12 mouse cellular contexts compared by ENCODE assay signal in the genomic region with DNA sequence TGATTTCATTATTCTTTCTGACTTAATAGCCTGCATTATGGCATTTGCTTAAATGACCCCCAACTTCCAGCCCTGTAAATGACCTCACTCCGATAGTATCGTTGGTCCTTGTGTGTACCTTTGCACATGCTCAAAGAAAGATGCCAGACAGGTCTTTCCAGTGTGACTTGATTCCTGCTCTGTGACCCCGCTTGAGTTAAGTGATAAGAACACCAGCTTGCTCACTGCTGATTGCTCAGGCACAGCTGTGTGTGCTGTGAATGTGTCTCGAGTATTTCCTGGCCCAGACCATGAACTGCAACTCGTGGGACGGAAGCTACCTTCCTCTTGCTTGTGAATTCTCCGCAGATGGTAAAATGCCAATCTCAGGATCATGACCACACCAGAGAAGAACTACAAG. TPM values are rescaled to one million over a fixed set of nuclear protein-coding genes. Genes with fewer than 3 reads are reported as not detected.
DNase-seq lines count a peak whose midpoint lies in the region; ATAC-seq lines count a peak whose summit lies in the region.
"Had no signal": no experiment of that assay in that cellular context is flagged by ENCODE, and none has a peak within 500 bp of the region (broad histone marks: within the 10 kb centered on the region; RNA-seq: fewer than 3 reads in every experiment).

No protein-coding gene starts in this region.

- no peak for DNase-seq in heart, postnatal 36 days
- DNase-seq in MEL-GATA-1-ER (ENCODE audit: extremely low read depth, low read depth) = peak; percentile 47
- DNase-seq in kidney, postnatal 25 days = peak; percentile 15 to 48
- DNase-seq in lung, postnatal 14 days = peak; percentile 28
- DNase-seq in midbrain, embryonic 11.5 days (ENCODE audit: low spot score, missing footprints) = no peak
- no peak for DNase-seq in cerebellum, postnatal 36 days
- no peak for DNase-seq in left cerebral cortex, adult 11 months (ENCODE audit: low spot score)
- DNase-seq: embryo, embryonic 11 days; layer of hippocampus, postnatal 36 days had no signal

- peaks cover 71% of the 10 kb centered on the region for H3K4me1 ChIP-seq in heart, embryonic 12.5 days (replicated peaks)
- H3K4me1 ChIP-seq in midbrain, embryonic 11.5 days (ENCODE audit: control insufficient read depth, insufficient read depth, low read length) = peaks cover 32% of the 10 kb centered on the region

- H3K9me3 ChIP-seq in heart, embryonic 12.5 days (replicated peaks) = no peaks in the 10 kb centered on the region
- H3K9me3 ChIP-seq in midbrain, embryonic 11.5 days (ENCODE audit: control insufficient read depth, low read length) = no peaks in the 10 kb centered on the region
- H3K9me3 ChIP-seq: midbrain, embryonic 10.5 days had no signal

- H3K27me3 ChIP-seq in heart, embryonic 12.5 days (replicated peaks) = no peaks in the 10 kb centered on the region
- no peaks in the 10 kb centered on the region for H3K27me3 ChIP-seq in midbrain, embryonic 11.5 days (ENCODE audit: control insufficient read depth, insufficient read depth, low read length)

- peaks cover 20% of the 10 kb centered on the region for H3K36me3 ChIP-seq in heart, embryonic 12.5 days
- H3K36me3 ChIP-seq in midbrain, embryonic 11.5 days (ENCODE audit: control insufficient read depth, insufficient read depth, low read length) = peaks cover 7% of the 10 kb centered on the region

- WGBS in heart, embryonic 12.5 days = 33% methylated on average over 7 of the region's 7 CpGs
- WGBS in midbrain, embryonic 11.5 days = 90% methylated on average over 7 of the region's 7 CpGs

- H3K4me2 ChIP-seq in heart, embryonic 12.5 days = no peak overlapping the region
- H3K4me2 ChIP-seq in midbrain, embryonic 11.5 days = no peak overlapping the region

- peak overlapping the region; percentile 43; the same call in 1 of the 2 replicates for H3K27ac ChIP-seq in heart, embryonic 12.5 days (ENCODE audit: poor library complexity, severe bottlenecking)
- H3K27ac ChIP-seq in midbrain, embryonic 11.5 days (ENCODE audit: low read depth, low read length) = no peak overlapping the region
- H3K27ac ChIP-seq: heart, adult 2 months had no signal

- H3K4me3 ChIP-seq in heart, embryonic 12.5 days = no peak overlapping the region
- H3K4me3 ChIP-seq in midbrain, embryonic 11.5 days (ENCODE audit: low read depth, low read length) = no peak overlapping the region
- H3K4me3 ChIP-seq: heart, adult 2 months; midbrain, embryonic 10.5 days had no signal

- ATAC-seq in heart, embryonic 12.5 days (ENCODE audit: insufficient number of reproducible peaks, low FRiP score) = no peak
- ATAC-seq in midbrain, embryonic 11.5 days (ENCODE audit: low FRiP score) = no peak

- no peak overlapping the region for H3K9ac ChIP-seq in heart, embryonic 12.5 days
- no peak overlapping the region for H3K9ac ChIP-seq in midbrain, embryonic 11.5 days (ENCODE audit: low read length)

- intact Hi-C loops in heart, postnatal 36 days (cut with DNase I) = loop anchor here (1.0 kb wide), 1 partner anchor 41 kb away; no protein-coding TSS in a partner anchor

RNA-seq across cellular contexts. Expression of a gene that starts 2.6 kb away (rescaled TPM):
- 27.0 and 27.7 TPM in 2 replicates for polyA plus RNA-seq in heart, embryonic 12.5 days (2016; fragmentation: Nextera tagmentation; extraction: Ambion mirVana)
- total RNA-seq in heart, postnatal 36 days (2021) = under 1 TPM; 0.14 to 0.49 TPM
- polyA plus RNA-seq in midbrain, embryonic 11.5 days (2014; fragmentation: Nextera tagmentation; extraction: Ambion mirVana) = 44.3 and 45.0 TPM in 2 replicates

RNA-seq across cellular contexts. Expression of a gene that starts 22.6 kb away (rescaled TPM):
- polyA plus RNA-seq in heart, embryonic 12.5 days (2016; fragmentation: Nextera tagmentation; extraction: Ambion mirVana) = 33.8 and 35.1 TPM in 2 replicates
- 10 to 100 TPM; 10.5 to 13.6 TPM for total RNA-seq in heart, postnatal 36 days (2021)
- 13.2 and 14.8 TPM in 2 replicates for polyA plus RNA-seq in midbrain, embryonic 11.5 days (2014; fragmentation: Nextera tagmentation; extraction: Ambion mirVana)

RNA-seq across cellular contexts. Expression of a gene that starts 41.6 kb away (rescaled TPM):
- 3.0 and 3.3 TPM in 2 replicates for polyA plus RNA-seq in heart, embryonic 12.5 days (2016; fragmentation: Nextera tagmentation; extraction: Ambion mirVana)
- total RNA-seq in heart, postnatal 36 days (2021) = 10 to 100 TPM in 1 of 2 experiments, 1 to 10 TPM in 1; 8.1 to 10.2 TPM
- 4.4 and 5.9 TPM in 2 replicates for polyA plus RNA-seq in midbrain, embryonic 11.5 days (2014; fragmentation: Nextera tagmentation; extraction: Ambion mirVana)

Comparison
In these comparisons a context has a peak if more than half of its experiments do, and no peak if none do; other contexts are left out.
1. DNase-seq: peak in MEL-GATA-1-ER (single experiment), kidney, postnatal 25 days (2 of 2) and lung, postnatal 14 days (single experiment); none in heart, postnatal 36 days (0 of 2), midbrain, embryonic 11.5 days (single experiment), cerebellum, postnatal 36 days (0 of 2) and left cerebral cortex, adult 11 months (single experiment).